ENCODE assay signal across 20 mouse cellular contexts in the genomic region with DNA sequence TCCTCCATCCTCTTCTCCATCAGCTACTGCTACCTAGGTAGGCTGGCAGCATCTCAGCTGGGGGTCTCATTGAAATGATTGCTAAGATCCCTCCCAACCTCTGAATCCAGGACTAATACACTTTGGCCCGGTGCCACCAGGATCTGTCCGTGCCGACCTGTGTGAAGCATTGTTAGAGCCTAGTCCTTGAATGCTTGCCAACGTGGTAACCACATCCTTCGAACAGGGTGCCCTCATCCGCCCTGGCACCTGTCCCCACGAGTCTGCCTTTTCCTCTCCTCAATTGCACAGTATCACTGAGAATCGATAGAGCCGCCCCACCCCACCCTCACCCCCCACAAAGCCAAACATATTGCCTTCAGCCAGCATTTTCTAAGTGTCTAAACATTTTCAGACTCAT. TPM values are rescaled to one million over a fixed set of nuclear protein-coding genes. Genes with fewer than 3 reads are reported as not detected.
DNase-seq lines count a peak whose midpoint lies in the region; ATAC-seq lines count a peak whose summit lies in the region.
"Had no signal": no experiment of that assay in that cellular context is flagged by ENCODE, and none has a peak within 500 bp of the region (broad histone marks: within the 10 kb centered on the region; RNA-seq: fewer than 3 reads in every experiment).

No protein-coding gene starts in this region.

- 73% methylated on average over 9 of the region's 9 CpGs for WGBS in kidney, embryonic 16.5 days
- 75% methylated on average over 9 of the region's 9 CpGs for WGBS in hindbrain, embryonic 16.5 days
- WGBS in intestine, embryonic 16.5 days, result 73% methylated on average over 9 of the region's 9 CpGs

- ATAC-seq in kidney, embryonic 16.5 days (ENCODE audit: low FRiP score, low TSS enrichment), result 0 out of 2 replicates have a peak, but pooled peaks have one; percentile 12
- peak; percentile 85 for ATAC-seq in activated CD4-positive, CD25-positive, alpha-beta regulatory T cell, adult 4 months
- peak; percentile 62 for ATAC-seq in megakaryocyte progenitor cell, adult 5-6 weeks (replicated peaks; ENCODE audit: poor library complexity)
- ATAC-seq in hindbrain, embryonic 16.5 days, result no peak
- no peak for ATAC-seq in monocyte, adult 5-6 weeks (replicated peaks; ENCODE audit: insufficient number of reproducible peaks, low FRiP score, low TSS enrichment, poor library complexity, severe bottlenecking)
- no peak; the same call in 1 of the 2 replicates for ATAC-seq in intestine, embryonic 16.5 days
- ATAC-seq: forebrain, embryonic 14.5 days had no signal

- DNase-seq in kidney, adult 8-10 months, result no peak
- DNase-seq in CD4-positive helper T cell, adult 2 months (ENCODE audit: low read depth, low spot score), result peak; percentile 45
- DNase-seq: cerebellum, adult 9-10 months; right cerebral cortex, postnatal 14 days had no signal

- no peak overlapping the region for H3K4me3 ChIP-seq in kidney, embryonic 16.5 days (ENCODE audit: low read length)
- H3K4me3 ChIP-seq in hindbrain, embryonic 16.5 days (ENCODE audit: low read length), result no peak overlapping the region
- no peak overlapping the region for H3K4me3 ChIP-seq in intestine, embryonic 16.5 days (ENCODE audit: low read length)
- H3K4me3 ChIP-seq: embryonic facial prominence, embryonic 12.5 days; heart, embryonic 10.5 days; lung, embryonic 15.5 days; midbrain, embryonic 12.5 days; neural tube, embryonic 12.5 days had no signal

- no peak overlapping the region for H3K9ac ChIP-seq in kidney, embryonic 16.5 days (replicated peaks; ENCODE audit: low read length)
- no peak overlapping the region for H3K9ac ChIP-seq in hindbrain, embryonic 16.5 days (ENCODE audit: low read depth, low read length)
- no peak overlapping the region for H3K9ac ChIP-seq in intestine, embryonic 16.5 days (ENCODE audit: low read depth, low read length)
- H3K9ac ChIP-seq: embryonic facial prominence, embryonic 12.5 days; lung, embryonic 15.5 days; midbrain, embryonic 12.5 days; neural tube, embryonic 12.5 days had no signal

- H3K9me3 ChIP-seq in kidney, embryonic 16.5 days (ENCODE audit: low read length), result no peaks in the 10 kb centered on the region
- no peaks in the 10 kb centered on the region for H3K9me3 ChIP-seq in hindbrain, embryonic 16.5 days (ENCODE audit: control insufficient read depth, low read length)
- H3K9me3 ChIP-seq in intestine, embryonic 16.5 days (ENCODE audit: control insufficient read depth, low read length), result no peaks in the 10 kb centered on the region
- H3K9me3 ChIP-seq: embryonic facial prominence, embryonic 12.5 days; heart, embryonic 10.5 days; lung, embryonic 15.5 days; midbrain, embryonic 12.5 days; neural tube, embryonic 12.5 days had no signal

- no peak overlapping the region for H3K4me2 ChIP-seq in kidney, embryonic 16.5 days (replicated peaks; ENCODE audit: low read depth, low read length)
- H3K4me2 ChIP-seq in hindbrain, embryonic 16.5 days (ENCODE audit: low read length), result no peak overlapping the region
- H3K4me2 ChIP-seq in intestine, embryonic 16.5 days (ENCODE audit: low read depth, low read length), result no peak overlapping the region
- H3K4me2 ChIP-seq: embryonic facial prominence, embryonic 12.5 days; lung, embryonic 15.5 days; midbrain, embryonic 12.5 days; neural tube, embryonic 12.5 days had no signal

- no peaks in the 10 kb centered on the region for H3K4me1 ChIP-seq in kidney, embryonic 16.5 days (ENCODE audit: insufficient read depth, low read length)
- H3K4me1 ChIP-seq in hindbrain, embryonic 16.5 days (ENCODE audit: control insufficient read depth, insufficient read depth, low read depth, low read length), result no peaks in the 10 kb centered on the region
- no peaks in the 10 kb centered on the region for H3K4me1 ChIP-seq in intestine, embryonic 16.5 days (ENCODE audit: control insufficient read depth, insufficient read depth, low read length)
- H3K4me1 ChIP-seq: embryonic facial prominence, embryonic 12.5 days; heart, embryonic 10.5 days; lung, embryonic 15.5 days; midbrain, embryonic 12.5 days; neural tube, embryonic 12.5 days had no signal

- no peak overlapping the region for H3K27ac ChIP-seq in kidney, embryonic 16.5 days (ENCODE audit: low read length)
- no peak overlapping the region for H3K27ac ChIP-seq in hindbrain, embryonic 16.5 days (ENCODE audit: low read depth, low read length)
- no peak overlapping the region for H3K27ac ChIP-seq in intestine, embryonic 16.5 days (ENCODE audit: low read length)
- H3K27ac ChIP-seq: embryonic facial prominence, embryonic 12.5 days; heart, embryonic 10.5 days; lung, embryonic 15.5 days; midbrain, embryonic 12.5 days; neural tube, embryonic 12.5 days had no signal

- peaks cover 16% of the 10 kb centered on the region for H3K27me3 ChIP-seq in kidney, embryonic 16.5 days (ENCODE audit: insufficient read depth, low read length)
- no peaks in the 10 kb centered on the region for H3K27me3 ChIP-seq in hindbrain, embryonic 16.5 days (replicated peaks; ENCODE audit: control insufficient read depth, insufficient read depth, low read length)
- no peaks in the 10 kb centered on the region for H3K27me3 ChIP-seq in intestine, embryonic 16.5 days (replicated peaks; ENCODE audit: control insufficient read depth, insufficient read depth, low read length)
- H3K27me3 ChIP-seq: lung, embryonic 15.5 days had no signal

- H3K36me3 ChIP-seq in kidney, embryonic 16.5 days (ENCODE audit: insufficient read depth, low read length), result no peaks in the 10 kb centered on the region
- no peaks in the 10 kb centered on the region for H3K36me3 ChIP-seq in hindbrain, embryonic 16.5 days (ENCODE audit: control insufficient read depth, insufficient read depth, low read length)
- H3K36me3 ChIP-seq in intestine, embryonic 16.5 days (ENCODE audit: control insufficient read depth, insufficient read depth, low read length), result no peaks in the 10 kb centered on the region
- H3K36me3 ChIP-seq: embryonic facial prominence, embryonic 12.5 days; heart, embryonic 10.5 days; lung, embryonic 15.5 days; midbrain, embryonic 12.5 days; neural tube, embryonic 12.5 days had no signal

RNA-seq across cellular contexts. Expression of a gene that starts 2.8 kb away (rescaled TPM):
- 54.9 and 64.7 TPM in 2 replicates for polyA plus RNA-seq in kidney, embryonic 16.5 days (2015; fragmentation: Nextera tagmentation; extraction: Ambion mirVana)
- polyA plus RNA-seq in activated CD4-positive, CD25-positive, alpha-beta regulatory T cell, adult 4 months (2017; shearing (Covaris generic)), result not detected
- not detected in 2 replicates for total RNA-seq in megakaryocyte progenitor cell, adult 5-6 weeks (2015)
- total RNA-seq in megakaryocyte progenitor cell, adult 5-6 weeks (2017), result not detected in 2 replicates
- 3.0 and 3.7 TPM in 2 replicates for polyA plus RNA-seq in hindbrain, embryonic 16.5 days (2015; fragmentation: Nextera tagmentation; extraction: Ambion mirVana)
- not detected in 3 replicates for total RNA-seq in monocyte, adult 5-6 weeks (2017)
- 88.3 and 108 TPM in 2 replicates for polyA plus RNA-seq in intestine, embryonic 16.5 days (2015; fragmentation: Nextera tagmentation; extraction: Ambion mirVana)

RNA-seq across cellular contexts. Expression of a gene that starts 15.7 kb away (rescaled TPM):
- polyA plus RNA-seq in kidney, embryonic 16.5 days (2015; fragmentation: Nextera tagmentation; extraction: Ambion mirVana), result not detected in 2 replicates
- not detected for polyA plus RNA-seq in activated CD4-positive, CD25-positive, alpha-beta regulatory T cell, adult 4 months (2017; shearing (Covaris generic))
- total RNA-seq in megakaryocyte progenitor cell, adult 5-6 weeks (2015), result not detected in 2 replicates
- total RNA-seq in megakaryocyte progenitor cell, adult 5-6 weeks (2017), result not detected in 2 replicates
- not detected in 2 replicates for polyA plus RNA-seq in hindbrain, embryonic 16.5 days (2015; fragmentation: Nextera tagmentation; extraction: Ambion mirVana)
- not detected in 3 replicates for total RNA-seq in monocyte, adult 5-6 weeks (2017)
- not detected in 2 replicates for polyA plus RNA-seq in intestine, embryonic 16.5 days (2015; fragmentation: Nextera tagmentation; extraction: Ambion mirVana)
- total RNA-seq: gastrocnemius, adult 8-10 months; left cerebral cortex, adult 18-20 months had no signal
- polyA plus RNA-seq: embryonic facial prominence, embryonic 12.5 days; forebrain, embryonic 14.5 days; heart, embryonic 10.5 days; hindbrain, embryonic 11.5 days; lung, embryonic 15.5 days; neural tube, embryonic 12.5 days; urinary bladder, adult 2 months had no signal

Comparison
In these comparisons a context has a peak if more than half of its experiments do, and no peak if none do; other contexts are left out.
1. ATAC-seq: peak in kidney, embryonic 16.5 days (single experiment), activated CD4-positive, CD25-positive, alpha-beta regulatory T cell, adult 4 months (single experiment) and megakaryocyte progenitor cell, adult 5-6 weeks (single experiment); none in hindbrain, embryonic 16.5 days (single experiment), monocyte, adult 5-6 weeks (single experiment) and intestine, embryonic 16.5 days (single experiment).
2. RNA of a gene that starts 2.8 kb away (polyA plus RNA-seq): 88.3 to 108 TPM in intestine, embryonic 16.5 days and 54.9 to 64.7 TPM in kidney, embryonic 16.5 days; 3.0 to 3.7 TPM in hindbrain, embryonic 16.5 days and not detected in activated CD4-positive, CD25-positive, alpha-beta regulatory T cell, adult 4 months; every median in the first group is over 10 times any median in the second.